Mouse (Mus musculus): ENCODE data around the gene Olfr5. TPM values are rescaled to one million over a fixed set of nuclear protein-coding genes. Genes with fewer than 3 reads are reported as not detected.
"Not testable (repeated sequence)": the region's sequence is repeated elsewhere in the genome, so short reads cannot be mapped to it uniquely, and the experiment has no call there.

Gene Olfr5
- polyA plus RNA-seq (2015; fragmentation: Nextera tagmentation; extraction: Ambion mirVana), result not detected in 2 replicates

DNA sequence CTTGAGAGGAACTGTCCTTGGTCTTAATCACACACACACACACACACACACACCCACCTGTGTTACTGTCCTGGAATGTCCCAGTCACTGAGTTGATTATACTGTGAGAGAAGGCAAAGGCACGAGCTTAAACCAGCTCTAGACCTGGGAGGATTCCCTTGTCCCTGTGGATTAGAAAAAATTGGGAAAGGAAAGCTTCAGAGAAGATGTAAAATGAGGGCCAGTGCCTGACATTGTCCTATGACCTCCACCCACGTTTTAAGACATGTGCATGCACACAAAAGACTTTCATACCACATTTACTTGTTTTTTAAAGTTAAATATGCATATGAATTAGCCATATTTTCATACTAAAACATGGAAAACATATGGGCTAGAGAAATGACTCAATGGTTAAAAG, at the start of gene Olfr5:
Olfr5 (minus strand) TSS at position 101 of the 400 bp plus-strand sequence.
- no peak for ATAC-seq (replicated peaks; ENCODE audit: extremely low read depth, insufficient read depth, low FRiP score)
- no peak within 1 kb of the TSS for H3K4me2 ChIP-seq (ENCODE audit: low read depth, low read length)
- H3K27me3 ChIP-seq (ENCODE audit: control insufficient read depth, insufficient read depth, low read length), result no peaks in the 10 kb centered on the region

DNA sequence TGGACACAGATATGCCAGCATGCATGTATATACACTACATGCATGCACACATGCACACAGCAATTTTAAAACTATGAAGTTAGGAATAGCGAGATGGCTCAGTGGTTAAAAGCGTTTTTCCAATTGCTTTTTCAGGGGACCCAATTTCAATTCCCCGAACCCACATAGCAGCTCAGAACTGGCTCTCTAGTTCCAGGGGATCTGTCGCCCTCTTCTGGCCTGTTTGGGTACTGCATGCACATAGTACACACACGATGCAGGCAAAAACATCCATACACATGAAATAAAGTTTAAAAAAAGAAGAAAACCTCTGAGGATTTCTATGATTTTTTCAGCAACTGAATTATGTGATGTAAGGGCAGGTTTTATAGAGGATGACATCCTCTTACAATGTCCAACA, 39.4 kb upstream of the Olfr5 start:
- WGBS, result 58% methylated on average over 5 of the region's 5 CpGs
- H3K27me3 ChIP-seq (ENCODE audit: control insufficient read depth, insufficient read depth, low read length), result no peaks in the 10 kb centered on the region
- no peak for ATAC-seq (replicated peaks; ENCODE audit: extremely low read depth, insufficient read depth, low FRiP score)

More for the DNA sequence above, at the start of gene Olfr5:
- peaks cover 6% of the 10 kb centered on the region; the same call in 1 of the 2 replicates for H3K9me3 ChIP-seq (replicated peaks; ENCODE audit: control insufficient read depth, low read length)
- no peaks in the 10 kb centered on the region for H3K4me1 ChIP-seq (ENCODE audit: control insufficient read depth, insufficient read depth, low read length)
- WGBS, result 21% methylated on average over 2 of the region's 2 CpGs
- H3K27ac ChIP-seq (ENCODE audit: low read length), result no peak within 1 kb of the TSS
- H3K9ac ChIP-seq (ENCODE audit: low read length), result no peak within 1 kb of the TSS
- H3K4me3 ChIP-seq (ENCODE audit: low read length), result no peak within 1 kb of the TSS
- H3K36me3 ChIP-seq (ENCODE audit: control insufficient read depth, insufficient read depth), result no peaks in the 10 kb centered on the region

GRCm38 (mm10) chr7:6525001-6525400, 38.3 kb upstream of the Olfr5 start:
- Histone ChIP-seq H3K27me3 (ENCODE audit: control insufficient read depth, insufficient read depth, low read length) (no peaks in the 10 kb centered on the region), H3K27ac (ENCODE audit: low read length) (no peak overlapping the region), H3K4me2 (ENCODE audit: low read depth, low read length) (no peak overlapping the region), H3K9ac (ENCODE audit: low read length) (no peak overlapping the region), H3K36me3 (ENCODE audit: control insufficient read depth, insufficient read depth) (no peaks in the 10 kb centered on the region), H3K4me1 (ENCODE audit: control insufficient read depth, insufficient read depth, low read length) (no peaks in the 10 kb centered on the region), H3K9me3 (replicated peaks; ENCODE audit: control insufficient read depth, low read length) (peaks cover 20% of the 10 kb centered on the region), H3K4me3 (ENCODE audit: low read length) (no peak overlapping the region)
- no peak for ATAC-seq (replicated peaks; ENCODE audit: extremely low read depth, insufficient read depth, low FRiP score)
- 58% methylated on average over 3 of the region's 3 CpGs for WGBS

More for the DNA sequence above, 39.4 kb upstream of the Olfr5 start:
- H3K4me2 ChIP-seq (ENCODE audit: low read depth, low read length), result no peak overlapping the region
- no peaks in the 10 kb centered on the region for H3K36me3 ChIP-seq (ENCODE audit: control insufficient read depth, insufficient read depth)
- H3K9me3 ChIP-seq (replicated peaks; ENCODE audit: control insufficient read depth, low read length), result peaks cover 18% of the 10 kb centered on the region
- H3K4me3 ChIP-seq (ENCODE audit: low read length), result no peak overlapping the region
- H3K9ac ChIP-seq (ENCODE audit: low read length), result no peak overlapping the region
- no peak overlapping the region for H3K27ac ChIP-seq (ENCODE audit: low read length)
- no peaks in the 10 kb centered on the region for H3K4me1 ChIP-seq (ENCODE audit: control insufficient read depth, insufficient read depth, low read length)

GRCm38 (mm10) chr7:6522850-6523249, 36.1 kb upstream of the Olfr5 start, which contains the start of gene Olfr1349:
TSS of gene Olfr1349 (minus strand) at chr7:6522950.
- Histone ChIP-seq H3K9me3 (replicated peaks; ENCODE audit: control insufficient read depth, low read length) (peaks cover 15% of the 10 kb centered on the region), H3K36me3 (ENCODE audit: control insufficient read depth, insufficient read depth) (no peaks in the 10 kb centered on the region), H3K27ac (ENCODE audit: low read length) (no peak within 1 kb of the TSS), H3K4me2 (ENCODE audit: low read depth, low read length) (no peak within 1 kb of the TSS), H3K9ac (ENCODE audit: low read length) (no peak within 1 kb of the TSS), H3K4me3 (ENCODE audit: low read length) (no peak within 1 kb of the TSS), H3K4me1 (ENCODE audit: control insufficient read depth, insufficient read depth, low read length) (no peaks in the 10 kb centered on the region), H3K27me3 (ENCODE audit: control insufficient read depth, insufficient read depth, low read length) (no peaks in the 10 kb centered on the region)
- ATAC-seq (replicated peaks; ENCODE audit: extremely low read depth, insufficient read depth, low FRiP score), result no peak
- WGBS, result 73% methylated on average over 5 of the region's 5 CpGs

GRCm38 (mm10) chr7:6521666-6522065, 34.9 kb upstream of the Olfr5 start:
- ATAC-seq (replicated peaks; ENCODE audit: extremely low read depth, insufficient read depth, low FRiP score), result no peak
- Histone ChIP-seq H3K4me2 (ENCODE audit: low read depth, low read length) (no peak overlapping the region), H3K27me3 (ENCODE audit: control insufficient read depth, insufficient read depth, low read length) (no peaks in the 10 kb centered on the region), H3K36me3 (ENCODE audit: control insufficient read depth, insufficient read depth) (no peaks in the 10 kb centered on the region), H3K9me3 (replicated peaks; ENCODE audit: control insufficient read depth, low read length) (peaks cover 11% of the 10 kb centered on the region), H3K9ac (ENCODE audit: low read length) (no peak overlapping the region), H3K4me1 (ENCODE audit: control insufficient read depth, insufficient read depth, low read length) (no peaks in the 10 kb centered on the region), H3K27ac (ENCODE audit: low read length) (no peak overlapping the region), H3K4me3 (ENCODE audit: low read length) (no peak overlapping the region)
- 29% methylated on average over 1 of the region's 1 CpGs for WGBS

DNA sequence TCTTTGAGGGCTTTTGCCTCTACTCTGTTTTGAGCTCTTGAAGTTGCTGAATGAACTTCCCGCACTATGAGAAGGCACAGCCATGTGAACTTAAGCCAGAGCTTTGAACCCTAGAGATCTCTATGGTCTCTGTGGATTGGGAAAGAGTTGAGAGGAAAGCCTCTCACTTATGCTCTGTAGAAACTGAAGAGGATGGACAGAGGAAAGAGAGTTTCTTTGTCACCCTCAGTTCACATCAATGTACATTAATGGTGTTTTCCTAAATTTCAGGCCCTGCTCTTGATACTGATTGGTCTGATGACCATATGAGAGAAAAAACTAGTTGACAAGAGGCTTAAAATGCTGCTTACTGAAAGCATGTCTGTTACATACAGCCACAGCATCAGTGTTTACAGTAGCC, 21.9 kb upstream of the Olfr5 start, which contains the start of gene Olfr1348:
Olfr1348 (minus strand) TSS at position 101 of the 400 bp plus-strand sequence.
- no peak within 1 kb of the TSS for H3K4me3 ChIP-seq (ENCODE audit: low read length)
- H3K4me1 ChIP-seq (ENCODE audit: control insufficient read depth, insufficient read depth, low read length), result no peaks in the 10 kb centered on the region
- H3K4me2 ChIP-seq (ENCODE audit: low read depth, low read length), result no peak within 1 kb of the TSS
- H3K9ac ChIP-seq (ENCODE audit: low read length), result no peak within 1 kb of the TSS
- WGBS, result 83% methylated on average over 1 of the region's 1 CpGs
- no peaks in the 10 kb centered on the region for H3K27me3 ChIP-seq (ENCODE audit: control insufficient read depth, insufficient read depth, low read length)
- H3K27ac ChIP-seq (ENCODE audit: low read length), result no peak within 1 kb of the TSS
- no peaks in the 10 kb centered on the region; the same call in 1 of the 2 replicates for H3K9me3 ChIP-seq (replicated peaks; ENCODE audit: control insufficient read depth, low read length)
- ATAC-seq (replicated peaks; ENCODE audit: extremely low read depth, insufficient read depth, low FRiP score), result no peak
- H3K36me3 ChIP-seq (ENCODE audit: control insufficient read depth, insufficient read depth), result no peaks in the 10 kb centered on the region

GRCm38 (mm10) chr7:6499655-6500054, 12.9 kb upstream of the Olfr5 start, which contains the start of gene Olfr1347:
TSS of gene Olfr1347 (minus strand) at chr7:6499755.
- peaks cover 8% of the 10 kb centered on the region; the same call in 1 of the 2 replicates for H3K9me3 ChIP-seq (replicated peaks; ENCODE audit: control insufficient read depth, low read length)
- no peaks in the 10 kb centered on the region for H3K27me3 ChIP-seq (ENCODE audit: control insufficient read depth, insufficient read depth, low read length)
- no peaks in the 10 kb centered on the region for H3K36me3 ChIP-seq (ENCODE audit: control insufficient read depth, insufficient read depth)
- no peak for ATAC-seq (replicated peaks; ENCODE audit: extremely low read depth, insufficient read depth, low FRiP score)
- WGBS, result 38% methylated on average over 1 of the region's 1 CpGs
- H3K4me1 ChIP-seq (ENCODE audit: control insufficient read depth, insufficient read depth, low read length), result no peaks in the 10 kb centered on the region
- no peak within 1 kb of the TSS for H3K9ac ChIP-seq (ENCODE audit: low read length)
- H3K4me2 ChIP-seq (ENCODE audit: low read depth, low read length), result no peak within 1 kb of the TSS
- no peak within 1 kb of the TSS for H3K4me3 ChIP-seq (ENCODE audit: low read length)
- no peak within 1 kb of the TSS for H3K27ac ChIP-seq (ENCODE audit: low read length)

GRCm38 (mm10) chr7:6477633-6478032, 9.1 kb downstream of the Olfr5 start:
- H3K4me1 ChIP-seq (ENCODE audit: control insufficient read depth, insufficient read depth, low read length); H3K27me3 ChIP-seq (ENCODE audit: control insufficient read depth, insufficient read depth, low read length); H3K4me3 ChIP-seq (ENCODE audit: low read length); H3K36me3 ChIP-seq (ENCODE audit: control insufficient read depth, insufficient read depth); ATAC-seq (replicated peaks; ENCODE audit: extremely low read depth, insufficient read depth, low FRiP score); H3K27ac ChIP-seq (ENCODE audit: low read length); H3K9me3 ChIP-seq (replicated peaks; ENCODE audit: control insufficient read depth, low read length); H3K9ac ChIP-seq (ENCODE audit: low read length); H3K4me2 ChIP-seq (ENCODE audit: low read depth, low read length): not testable (repeated sequence)
- 55% methylated on average over 2 of the region's 2 CpGs for WGBS

DNA sequence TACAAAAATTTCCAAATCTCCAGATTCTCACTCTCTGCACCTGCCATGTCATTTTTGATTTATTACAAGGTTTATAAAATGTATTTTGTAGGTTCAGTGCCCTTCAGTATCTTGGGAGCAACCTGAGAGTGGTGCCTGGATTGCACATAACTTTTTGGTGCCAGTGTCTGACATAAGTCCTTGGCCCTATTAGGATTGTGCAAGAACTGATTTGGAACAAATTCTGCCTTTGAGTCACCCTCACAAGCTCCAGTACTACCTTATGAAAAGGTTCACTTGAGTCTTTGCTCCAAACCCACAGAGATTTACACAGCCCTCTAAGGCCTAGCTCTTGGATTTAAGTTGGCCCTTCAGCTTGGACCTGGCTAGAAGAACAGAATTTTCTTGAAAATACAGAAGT, 19.8 kb downstream of the Olfr5 start, which contains the start of gene Olfr1346:
Olfr1346 (plus strand) TSS at position 151 of the 400 bp plus-strand sequence.
- Histone ChIP-seq H3K4me1 (ENCODE audit: control insufficient read depth, insufficient read depth, low read length) (no peaks in the 10 kb centered on the region), H3K9ac (ENCODE audit: low read length) (no peak within 1 kb of the TSS), H3K4me2 (ENCODE audit: low read depth, low read length) (no peak within 1 kb of the TSS), H3K4me3 (ENCODE audit: low read length) (no peak within 1 kb of the TSS), H3K27ac (ENCODE audit: low read length) (no peak within 1 kb of the TSS), H3K9me3 (replicated peaks; ENCODE audit: control insufficient read depth, low read length) (0 out of 2 replicates have a peak, but pooled peaks cover 2% of the 10 kb centered on the region), H3K27me3 (ENCODE audit: control insufficient read depth, insufficient read depth, low read length) (no peaks in the 10 kb centered on the region), H3K36me3 (ENCODE audit: control insufficient read depth, insufficient read depth) (no peaks in the 10 kb centered on the region)
- no peak for ATAC-seq (replicated peaks; ENCODE audit: extremely low read depth, insufficient read depth, low FRiP score)

All from heart, embryonic 16.5 days (tissue).